Mouse (Mus musculus) neural tube, embryonic 10.5 days (tissue): ENCODE results near the gene Hap1.
"Not testable (repeated sequence)": the region's sequence is repeated elsewhere in the genome, so short reads cannot be mapped to it uniquely, and the experiment has no call there.

Experiments used
- DNase-seq: peaks from one replicate; pipeline ENCODE4 v3.0.0-alpha.2; 2017; ENCODE audit warnings: low spot score; ENCODE audit errors: extremely low spot score

The Hap1 gene

GRCm38 (mm10) chr11:100319492-100320171 lies 36.3 kb downstream of the Hap1 start, which contains the start of gene Eif1:
Gene Eif1 (plus strand): TSS chr11:100319885.
- DNase-seq, result peak; percentile 100

GRCm38 (mm10) chr11:100318529-100319451 lies 37.1 kb downstream of the Hap1 start:
- DNase-seq, result no peak

- no peak for DNase-seq
Measured at GRCm38 (mm10) chr11:100317826-100318380, 38.0 kb downstream of the Hap1 start.

GRCm38 (mm10) chr11:100315439-100315838 lies 40.5 kb downstream of the Hap1 start:
- DNase-seq, result no peak

- no peak for DNase-seq
Measured at GRCm38 (mm10) chr11:100313424-100313823, 42.5 kb downstream of the Hap1 start.

- no peak for DNase-seq
Measured at GRCm38 (mm10) chr11:100312096-100312679, 43.7 kb downstream of the Hap1 start.

- no peak for DNase-seq
Measured at GRCm38 (mm10) chr11:100311656-100312055, 44.3 kb downstream of the Hap1 start.

- not testable (repeated sequence) for DNase-seq
Measured at GRCm38 (mm10) chr11:100308672-100309071, 47.3 kb downstream of the Hap1 start.

GRCm38 (mm10) chr11:100307900-100308299 lies 48.0 kb downstream of the Hap1 start:
- no peak for DNase-seq

- no peak for DNase-seq
Measured at GRCm38 (mm10) chr11:100301292-100301691, 54.6 kb downstream of the Hap1 start.

- DNase-seq, result peak; percentile 84
Measured at GRCm38 (mm10) chr11:100300293-100300692, 55.6 kb downstream of the Hap1 start.

- peak; percentile 90 for DNase-seq
Measured at GRCm38 (mm10) chr11:100298274-100299036, 57.5 kb downstream of the Hap1 start.

GRCm38 (mm10) chr11:100297801-100298200 lies 58.1 kb downstream of the Hap1 start:
- no peak for DNase-seq
